Mouse (Mus musculus) neural tube, embryonic 12.5 days (tissue): ENCODE data around the gene Ndufs8. TPM values are rescaled to one million over a fixed set of nuclear protein-coding genes. Genes with fewer than 3 reads are reported as not detected.

Experiments used
- ATAC-seq: fragments of 200-750 bp; cut with Nextera tagmentation; 2 replicates; pipeline ENCODE4 v1.8.0; 2017; ENCODE audit warnings: low read depth, mild to moderate bottlenecking, moderate TSS enrichment, moderate library complexity; ENCODE audit not compliant: low FRiP score
- H3K27ac ChIP-seq: fragments of 300-500 bp; sonication (generic); 2 replicates; pipeline ENCODE4 v1.5.1; 2016
- H3K27me3 ChIP-seq: fragments of 300-500 bp; sonication (generic); replicated peaks from 2 replicates; pipeline ENCODE4 v1.6.1; 2016; ENCODE audit warnings: mild to moderate bottlenecking
- H3K36me3 ChIP-seq: fragments of 300-500 bp; sonication (generic); 2 replicates; pipeline ENCODE4 v1.6.1; 2016; ENCODE audit warnings: mild to moderate bottlenecking
- H3K4me1 ChIP-seq: fragments of 300-500 bp; sonication (generic); 2 replicates; pipeline ENCODE4 v1.6.1; 2016
- H3K4me2 ChIP-seq: fragments of 300-500 bp; sonication (generic); replicated peaks from 2 replicates; pipeline ENCODE4 v1.6.1; 2016; ENCODE audit warnings: mild to moderate bottlenecking
- H3K4me3 ChIP-seq: fragments of 300-500 bp; sonication (generic); 2 replicates; pipeline ENCODE4 v1.5.1; 2016
- H3K9ac ChIP-seq: fragments of 300-500 bp; sonication (generic); 2 replicates; pipeline ENCODE4 v1.6.1; 2016; ENCODE audit warnings: mild to moderate bottlenecking
- H3K9me3 ChIP-seq: fragments of 300-500 bp; sonication (generic); 2 replicates; pipeline ENCODE4 v1.6.1; 2016; ENCODE audit warnings: mild to moderate bottlenecking
- WGBS: fragments of 180-500 bp; shearing (Covaris S2); methylation state at CpG from one replicate; pipeline ENCODE4 v1.1.7; 2016; 5-methylcytosine and 5-hydroxymethylcytosine counted together
- polyA plus RNA-seq: library from polyadenylated mRNA; unstranded; fragments of >200 nt; fragmentation: Nextera tagmentation; extraction: Ambion mirVana; gene quantifications from 2 replicates; pipeline ENCODE4 v1.2.1, GENCODE M21; 2016

Ndufs8 gene
- polyA plus RNA-seq, 1 experiment from 2014 or later: 226 TPM

DNA sequence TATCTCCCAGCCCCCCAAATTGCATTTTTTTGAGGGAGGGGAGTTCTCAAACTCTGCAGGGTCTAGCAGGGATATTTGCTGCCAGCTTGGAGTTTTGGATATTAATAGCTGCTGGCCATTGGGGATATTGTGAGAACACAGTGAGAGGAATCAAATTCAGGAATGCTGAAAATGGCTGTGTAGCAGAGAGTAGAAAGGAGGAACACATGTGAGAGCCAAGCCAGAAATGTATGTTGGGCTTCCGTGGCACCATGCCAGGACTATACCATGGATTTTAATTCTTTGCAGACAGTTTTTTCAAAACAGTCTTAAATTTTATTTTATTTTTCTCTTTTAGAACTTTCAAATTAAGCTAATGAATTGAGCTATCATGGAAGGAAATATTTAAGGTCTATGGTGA is 44.3 kb downstream of the Ndufs8 start:
- H3K9me3 ChIP-seq: no peaks in the 10 kb centered on the region
- no peaks in the 10 kb centered on the region for H3K27me3 ChIP-seq
- WGBS: 95% methylated on average over 1 of the region's 1 CpGs
- H3K27ac ChIP-seq: no peak overlapping the region
- H3K4me3 ChIP-seq: no peak overlapping the region
- H3K4me2 ChIP-seq: no peak overlapping the region
- no peaks in the 10 kb centered on the region for H3K4me1 ChIP-seq
- no peak overlapping the region for H3K9ac ChIP-seq
- H3K36me3 ChIP-seq: peaks cover 22% of the 10 kb centered on the region
- ATAC-seq: no peak

DNA sequence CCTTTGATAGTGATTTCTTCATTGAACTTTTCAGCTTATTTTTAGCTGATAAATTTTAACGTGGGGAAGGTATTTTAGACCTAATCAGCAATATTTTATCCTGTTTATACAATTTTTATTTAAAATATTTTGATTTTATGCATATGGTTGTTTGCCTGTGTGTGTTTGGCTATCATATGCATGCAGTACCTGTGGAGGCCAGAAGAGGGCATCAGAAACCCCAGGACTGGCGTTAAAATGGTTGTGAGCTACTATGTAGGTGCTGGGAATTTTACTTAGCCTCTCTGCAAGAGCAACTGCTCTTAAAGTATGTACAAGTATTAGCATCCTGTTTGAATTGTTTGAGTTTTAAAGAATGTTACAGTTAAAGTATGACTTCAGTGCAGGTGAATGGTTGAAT is 47.6 kb downstream of the Ndufs8 start:
- H3K9me3 ChIP-seq: no peaks in the 10 kb centered on the region
- H3K4me2 ChIP-seq: no peak overlapping the region
- no peak overlapping the region for H3K9ac ChIP-seq
- H3K27ac ChIP-seq: no peak overlapping the region
- H3K4me3 ChIP-seq: no peak overlapping the region
- no peaks in the 10 kb centered on the region for H3K27me3 ChIP-seq
- no peaks in the 10 kb centered on the region for H3K4me1 ChIP-seq
- ATAC-seq: no peak
- WGBS: 88% methylated on average over 2 of the region's 2 CpGs
- peaks cover 22% of the 10 kb centered on the region for H3K36me3 ChIP-seq

DNA sequence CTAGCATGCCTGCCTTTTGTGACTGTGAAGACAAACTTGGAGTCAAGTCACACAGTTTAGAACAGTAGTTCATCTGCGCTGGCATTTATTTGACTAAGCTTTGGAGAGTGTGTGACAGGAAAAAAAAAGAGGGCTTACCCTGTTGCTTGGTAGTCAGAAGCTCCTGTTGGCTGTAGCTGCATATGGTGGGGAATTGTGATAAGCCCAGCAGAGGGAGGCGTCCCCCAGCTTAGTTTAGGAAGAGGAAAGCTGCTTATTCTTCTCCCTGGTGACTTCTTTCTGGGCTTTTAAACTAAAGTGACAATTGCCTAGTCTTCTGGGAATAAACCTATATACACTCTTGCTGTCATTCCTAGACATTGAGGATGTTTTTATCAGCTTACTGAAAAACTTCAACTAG is 49.9 kb downstream of the Ndufs8 start:
- H3K9ac ChIP-seq: no peak overlapping the region
- WGBS: 93% methylated on average over 2 of the region's 2 CpGs
- H3K4me1 ChIP-seq: no peaks in the 10 kb centered on the region

More for the DNA sequence above, 49.9 kb downstream of the Ndufs8 start:
- no peaks in the 10 kb centered on the region for H3K9me3 ChIP-seq
- H3K36me3 ChIP-seq: peaks cover 22% of the 10 kb centered on the region
- no peak overlapping the region for H3K27ac ChIP-seq
- no peaks in the 10 kb centered on the region for H3K27me3 ChIP-seq
- no peak for ATAC-seq
- no peak overlapping the region for H3K4me2 ChIP-seq
- H3K4me3 ChIP-seq: no peak overlapping the region

Other genes starting within 250 kb of the Ndufs8 start
- gene Lrp5, start 226.2 kb downstream of the Ndufs8 start, polyA plus RNA-seq: 2.7 and 2.8 TPM in 2 replicates
- gene 1810055G02Rik, start 204.5 kb downstream of the Ndufs8 start, polyA plus RNA-seq: 33.9 and 35.6 TPM in 2 replicates
- 53.1 and 55.3 TPM in 2 replicates for gene Kmt5b, start 145.4 kb downstream of the Ndufs8 start, polyA plus RNA-seq
- 62.7 and 65.2 TPM in 2 replicates for gene Chka, start 61.0 kb downstream of the Ndufs8 start, polyA plus RNA-seq
- gene Tcirg1, start 5.6 kb downstream of the Ndufs8 start, polyA plus RNA-seq: 19.7 and 22.0 TPM in 2 replicates
- gene Aldh3b1, start 17.0 kb upstream of the Ndufs8 start, polyA plus RNA-seq: 0.84 and 0.87 TPM in 2 replicates
- gene Unc93b1, start 22.4 kb upstream of the Ndufs8 start, polyA plus RNA-seq: 8.4 and 11.1 TPM in 2 replicates
- gene Aldh3b3, start 45.9 kb upstream of the Ndufs8 start, polyA plus RNA-seq: not detected in 2 replicates
- gene Aldh3b2, start 59.6 kb upstream of the Ndufs8 start, polyA plus RNA-seq: 0.65 and 0.68 TPM in 2 replicates
- 2.8 and 3.2 TPM in 2 replicates for gene Acy3, start 73.8 kb upstream of the Ndufs8 start, polyA plus RNA-seq
- not detected in 2 replicates for gene Tbx10, start 80.0 kb upstream of the Ndufs8 start, polyA plus RNA-seq
- 20.6 and 22.8 TPM in 2 replicates for gene Nudt8, start 87.8 kb upstream of the Ndufs8 start, polyA plus RNA-seq
- 4.3 TPM in 2 replicates for gene Gm49405, start 87.9 kb upstream of the Ndufs8 start, polyA plus RNA-seq
- 4.5 and 6.0 TPM in 2 replicates for gene Doc2g, start 90.5 kb upstream of the Ndufs8 start, polyA plus RNA-seq
- gene Ndufv1, start 100.0 kb upstream of the Ndufs8 start, polyA plus RNA-seq: 201 and 209 TPM in 2 replicates
- gene Gstp1, start 125.2 kb upstream of the Ndufs8 start, polyA plus RNA-seq: 349 and 353 TPM in 2 replicates
- 1.8 and 2.8 TPM in 2 replicates for gene Gstp2, start 133.2 kb upstream of the Ndufs8 start, polyA plus RNA-seq
- gene Gstp3, start 146.8 kb upstream of the Ndufs8 start, polyA plus RNA-seq: not detected in 2 replicates
- not detected in 2 replicates for gene Cabp2, start 168.8 kb upstream of the Ndufs8 start, polyA plus RNA-seq
- gene Cdk2ap2, start 184.4 kb upstream of the Ndufs8 start, polyA plus RNA-seq: 73.6 and 75.9 TPM in 2 replicates
- 26.2 and 27.8 TPM in 2 replicates for gene Pitpnm1, start 187.2 kb upstream of the Ndufs8 start, polyA plus RNA-seq
- 67.3 and 69.4 TPM in 2 replicates for gene Aip, start 213.1 kb upstream of the Ndufs8 start, polyA plus RNA-seq
- not detected in 2 replicates for gene Gpr152, start 227.0 kb upstream of the Ndufs8 start, polyA plus RNA-seq
- gene Cabp4, start 231.3 kb upstream of the Ndufs8 start, polyA plus RNA-seq: 0.13 and 0.19 TPM in 2 replicates
- 128 and 131 TPM in 2 replicates for gene Coro1b, start 235.8 kb upstream of the Ndufs8 start, polyA plus RNA-seq
- gene Ptprcap, start 240.8 kb upstream of the Ndufs8 start, polyA plus RNA-seq: 0.92 and 0.94 TPM in 2 replicates